In the genomic region with DNA sequence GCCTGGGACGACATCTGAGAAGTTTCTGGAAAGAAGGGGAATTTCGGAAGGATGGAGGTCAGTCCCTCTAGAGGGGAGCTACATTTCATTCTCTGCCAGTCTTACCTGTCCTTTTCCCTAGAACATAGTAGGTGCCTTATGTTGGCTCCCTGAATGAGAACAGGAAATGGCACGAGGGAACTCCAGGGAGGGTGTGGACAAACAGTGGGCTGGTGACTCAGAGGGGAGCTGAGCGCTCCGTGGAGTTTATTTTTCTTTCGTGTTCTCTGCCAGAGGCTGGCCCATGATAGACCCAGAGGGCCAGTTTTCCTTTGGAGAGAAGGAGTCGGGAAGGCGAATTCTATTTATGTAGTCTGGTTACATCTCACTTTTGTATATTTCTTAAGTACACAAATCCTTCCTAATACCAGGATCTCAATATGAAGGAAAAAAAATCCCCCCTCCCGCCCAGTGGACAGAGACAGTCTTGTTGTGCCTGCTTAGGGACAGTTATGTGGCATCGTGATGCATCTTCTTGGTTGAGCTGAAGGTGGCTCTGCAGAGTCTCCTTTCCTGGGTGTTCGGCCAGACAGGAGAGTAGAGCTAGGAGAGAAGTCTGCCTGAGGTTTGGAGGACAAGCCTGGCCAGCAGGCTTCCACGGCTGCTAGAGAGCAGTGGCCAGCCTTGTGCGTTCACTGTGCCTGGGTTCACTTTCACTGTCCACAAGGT, we compare ENCODE assay signal across 11 mouse cellular contexts.
A peak's percentile ranks its signal among the peaks of the same experiment; 100 is the strongest.
DNase-seq lines count a peak whose midpoint lies in the region; ATAC-seq and TF ChIP-seq lines count a peak whose summit lies in the region.
"Had no signal": no experiment of that assay in that cellular context is flagged by ENCODE, and none has a peak within 500 bp of the region (broad histone marks: within the 10 kb centered on the region; RNA-seq: fewer than 3 reads in every experiment).

No protein-coding gene starts in this region.

- H3K27ac ChIP-seq in layer of hippocampus, adult 2 months, result no peak overlapping the region
- H3K27ac ChIP-seq: hindbrain, embryonic 12.5 days; limb, embryonic 12.5 days; neural tube, embryonic 12.5 days had no signal

- peak; percentile 55 for TF ChIP-seq CTCF in layer of hippocampus, adult 2 months (conservative IDR thresholded peaks at IDR 0.05)

- H3K4me3 ChIP-seq in layer of hippocampus, adult 2 months, result no peak overlapping the region
- H3K4me3 ChIP-seq: hindbrain, embryonic 12.5 days; limb, embryonic 12.5 days; neural tube, embryonic 12.5 days had no signal

- no peak for ATAC-seq in granulocyte monocyte progenitor cell, adult 5-6 weeks (replicated peaks; ENCODE audit: poor library complexity, severe bottlenecking)

- peak; percentile 50 to 73 for DNase-seq in adrenal gland, adult (ENCODE audit: inconsistent age in 2 of 2, low spot score in 1 of 2)
- DNase-seq in adrenal gland, postnatal 4 days (ENCODE audit: low spot score in 2 of 2), result no peak
- peak in 1 of 2 experiments; percentile 13 for DNase-seq in layer of hippocampus, adult 2 months (ENCODE audit: low spot score in 2 of 2)
- no peak for DNase-seq in layer of hippocampus, adult 9-10 months (ENCODE audit: low spot score)
- DNase-seq in cerebellum, postnatal 14 days, result peak; percentile 49 to 51
- DNase-seq in lung, postnatal 10 days, result peak; percentile 48
- no peak for DNase-seq in B cell, adult 2 months

Comparison
In these comparisons a context has a peak if more than half of its experiments do, and no peak if none do; other contexts are left out.
1. DNase-seq: peak in adrenal gland, adult (2 of 2), cerebellum, postnatal 14 days (2 of 2) and lung, postnatal 10 days (single experiment); none in adrenal gland, postnatal 4 days (0 of 2), layer of hippocampus, adult 9-10 months (single experiment) and B cell, adult 2 months (0 of 2).